Mouse (Mus musculus) kidney, embryonic 15.5 days (tissue): ENCODE measurements at regions not wholly inside any gene's neighbourhood (a gene's known extent, or its start where the extent isn't known, plus 50 kb on each side); places are given as distances from the start of the nearest gene placed in this dataset.

Source experiments
- ATAC-seq: fragments of 200-750 bp; cut with Nextera tagmentation; replicated peaks from 2 replicates; pipeline ENCODE4 v1.8.0; 2017; ENCODE audit warnings: moderate TSS enrichment; ENCODE audit not compliant: low FRiP score
- H3K27ac ChIP-seq: fragments of 300-500 bp; sonication (generic); 2 replicates; pipeline ENCODE4 v1.5.1; 2015; ENCODE audit warnings: mild to moderate bottlenecking, inconsistent platforms
- H3K27me3 ChIP-seq: fragments of 300-500 bp; sonication (generic); 2 replicates; pipeline ENCODE4 v1.6.1; 2015; ENCODE audit warnings: inconsistent platforms
- H3K36me3 ChIP-seq: fragments of 300-500 bp; sonication (generic); 2 replicates; pipeline ENCODE4 v1.6.1; 2015; ENCODE audit warnings: inconsistent platforms
- H3K4me1 ChIP-seq: fragments of 300-500 bp; sonication (generic); 2 replicates; pipeline ENCODE4 v1.6.1; 2015; ENCODE audit warnings: inconsistent platforms
- H3K4me2 ChIP-seq: fragments of 300-500 bp; sonication (generic); 2 replicates; pipeline ENCODE4 v1.6.1; 2015; ENCODE audit warnings: moderate library complexity, mild to moderate bottlenecking, inconsistent platforms
- H3K4me3 ChIP-seq: fragments of 300-500 bp; sonication (generic); replicated peaks from 2 replicates; pipeline ENCODE4 v1.5.1; 2015; ENCODE audit warnings: mild to moderate bottlenecking, inconsistent platforms
- H3K9ac ChIP-seq: fragments of 300-500 bp; sonication (generic); 2 replicates; pipeline ENCODE4 v1.6.1; 2015; ENCODE audit warnings: mild to moderate bottlenecking, inconsistent platforms
- H3K9me3 ChIP-seq: fragments of 300-500 bp; sonication (generic); replicated peaks from 2 replicates; pipeline ENCODE4 v1.6.1; 2016; ENCODE audit warnings: inconsistent platforms
- WGBS: fragments of 180-500 bp; shearing (Covaris S2); methylation state at CpG from one replicate; pipeline ENCODE4 v1.1.7; 2015; ENCODE audit warnings: mixed read lengths; 5-methylcytosine and 5-hydroxymethylcytosine counted together

DNA sequence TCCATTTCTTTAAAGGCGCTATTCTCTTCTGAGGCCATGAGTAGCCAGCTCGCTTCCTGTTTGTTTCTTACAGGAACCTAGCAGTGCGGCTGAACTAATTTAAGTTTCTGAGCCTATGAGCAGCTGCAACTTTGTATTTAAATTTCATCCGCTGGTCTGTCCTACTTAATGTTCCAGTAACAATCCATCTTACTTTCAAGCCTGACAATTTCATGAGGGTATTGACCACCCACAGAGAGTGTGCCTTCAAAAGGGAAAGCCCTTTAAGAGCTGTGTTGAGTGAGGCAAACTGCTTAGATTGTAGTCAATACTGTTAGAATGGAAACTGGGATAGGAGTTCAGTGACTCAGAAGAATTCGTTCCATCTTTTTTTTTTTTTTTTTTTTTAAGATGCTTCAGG, 225.7 kb upstream of the Tenm3 start:
- no peak for ATAC-seq
- no peak overlapping the region for H3K4me3 ChIP-seq
- no peaks in the 10 kb centered on the region for H3K9me3 ChIP-seq
- H3K27ac ChIP-seq = no peak overlapping the region
- no peaks in the 10 kb centered on the region for H3K36me3 ChIP-seq
- H3K9ac ChIP-seq = no peak overlapping the region
- no peaks in the 10 kb centered on the region for H3K27me3 ChIP-seq
- no peaks in the 10 kb centered on the region for H3K4me1 ChIP-seq
- WGBS = 46% methylated on average over 5 of the region's 5 CpGs
- H3K4me2 ChIP-seq = no peak overlapping the region

DNA sequence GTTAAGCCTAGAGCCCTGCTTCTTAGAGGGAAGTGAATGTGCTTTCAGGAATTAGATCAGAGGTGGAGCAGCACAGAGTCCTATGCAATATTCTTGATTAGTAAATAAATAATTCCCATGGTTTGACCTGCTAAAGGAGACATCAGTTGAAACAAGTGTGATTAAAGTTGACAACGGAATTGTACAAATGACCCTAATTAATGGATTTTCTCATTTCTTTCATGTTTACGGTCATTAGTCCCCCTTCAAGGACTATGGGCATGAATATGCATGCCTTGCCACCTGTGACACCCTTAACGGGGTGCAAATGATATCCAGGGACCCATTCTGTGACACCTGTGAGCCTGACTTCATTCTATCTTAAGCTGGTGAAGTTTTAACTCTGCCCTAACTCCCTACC, 219.5 kb upstream of the Tenm3 start:
- H3K9me3 ChIP-seq = no peaks in the 10 kb centered on the region
- WGBS = 56% methylated on average over 3 of the region's 3 CpGs
- H3K4me2 ChIP-seq = no peak overlapping the region
- H3K27me3 ChIP-seq = no peaks in the 10 kb centered on the region
- no peak overlapping the region for H3K4me3 ChIP-seq
- H3K9ac ChIP-seq = no peak overlapping the region
- no peaks in the 10 kb centered on the region for H3K36me3 ChIP-seq
- no peak overlapping the region for H3K27ac ChIP-seq
- H3K4me1 ChIP-seq = no peaks in the 10 kb centered on the region
- ATAC-seq = no peak

DNA sequence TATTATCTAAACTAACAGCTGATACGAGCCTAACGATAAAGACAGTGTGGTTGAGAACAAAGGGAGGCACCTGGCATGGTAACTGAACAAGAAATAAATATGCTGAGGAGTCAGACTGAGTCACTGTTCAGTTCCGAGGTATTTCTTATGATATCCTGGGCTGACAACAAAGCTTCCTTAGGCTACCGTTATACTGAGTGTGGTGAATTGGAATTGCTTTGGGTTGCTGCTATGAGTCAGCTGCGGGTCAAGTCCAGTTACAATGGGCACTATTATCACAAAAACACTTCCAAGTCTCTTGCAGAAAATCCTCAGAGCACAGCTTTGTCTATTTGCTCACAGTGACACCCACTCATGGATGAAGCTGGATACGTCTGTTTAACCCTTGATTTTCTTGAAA, 199.5 kb upstream of the Tenm3 start:
- ATAC-seq = no peak
- H3K27me3 ChIP-seq = no peaks in the 10 kb centered on the region
- H3K9me3 ChIP-seq = no peaks in the 10 kb centered on the region
- 79% methylated on average over 6 of the region's 6 CpGs for WGBS
- no peak overlapping the region for H3K4me3 ChIP-seq
- no peaks in the 10 kb centered on the region for H3K36me3 ChIP-seq
- no peak overlapping the region for H3K9ac ChIP-seq
- no peak overlapping the region for H3K4me2 ChIP-seq
- no peak overlapping the region for H3K27ac ChIP-seq
- H3K4me1 ChIP-seq = no peaks in the 10 kb centered on the region

GRCm38 (mm10) chr8:49035970-49036700, 192.4 kb upstream of the Tenm3 start:
- no peak overlapping the region for H3K9ac ChIP-seq
- ATAC-seq = no peak
- no peaks in the 10 kb centered on the region for H3K27me3 ChIP-seq
- no peak overlapping the region for H3K4me2 ChIP-seq
- WGBS = 56% methylated on average over 5 of the region's 5 CpGs
- no peak overlapping the region for H3K4me3 ChIP-seq
- H3K36me3 ChIP-seq = no peaks in the 10 kb centered on the region
- no peaks in the 10 kb centered on the region for H3K9me3 ChIP-seq
- 0 out of 2 replicates have a peak, but pooled peaks cover 5% of the 10 kb centered on the region for H3K4me1 ChIP-seq
- H3K27ac ChIP-seq = no peak overlapping the region

- Histone ChIP-seq H3K9me3 (no peaks in the 10 kb centered on the region), H3K27me3 (no peaks in the 10 kb centered on the region), H3K4me1 (0 out of 2 replicates have a peak, but pooled peaks cover 5% of the 10 kb centered on the region), H3K4me3 (no peak overlapping the region), H3K36me3 (no peaks in the 10 kb centered on the region), H3K9ac (no peak overlapping the region), H3K27ac (no peak overlapping the region), H3K4me2 (no peak overlapping the region)
- 20% methylated on average over 8 of the region's 8 CpGs for WGBS
- no peak for ATAC-seq
Observed at GRCm38 (mm10) chr8:49035519-49035918, 191.8 kb upstream of the Tenm3 start.

- WGBS = 58% methylated on average over 5 of the region's 5 CpGs
Observed at GRCm38 (mm10) chr8:49030255-49030654, 186.5 kb upstream of the Tenm3 start.

DNA sequence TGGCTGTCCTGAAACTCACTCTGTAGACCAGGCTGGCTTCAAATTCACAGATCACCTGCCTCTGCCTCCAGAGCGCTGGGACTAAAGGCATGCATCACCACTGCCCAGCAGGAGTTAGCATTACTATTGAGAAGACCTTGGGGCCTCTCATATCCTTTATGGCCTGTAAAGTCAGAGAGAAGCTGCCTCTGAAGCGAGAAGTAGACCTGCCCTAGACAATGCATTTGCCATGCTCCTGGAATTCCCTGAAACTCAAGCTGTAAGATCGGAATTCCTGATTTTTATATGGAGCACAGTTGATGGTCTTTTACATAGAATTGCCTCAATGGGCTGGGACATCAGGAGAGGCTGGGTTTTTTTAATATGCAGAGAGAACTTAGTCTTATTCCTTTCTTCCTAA, 174.0 kb upstream of the Tenm3 start:
- Histone ChIP-seq H3K4me2 (no peak overlapping the region), H3K27ac (no peak overlapping the region), H3K9me3 (no peaks in the 10 kb centered on the region), H3K4me3 (no peak overlapping the region), H3K9ac (no peak overlapping the region), H3K27me3 (no peaks in the 10 kb centered on the region), H3K4me1 (peaks cover 3% of the 10 kb centered on the region), H3K36me3 (no peaks in the 10 kb centered on the region)
- ATAC-seq = no peak
- 86% methylated on average over 3 of the region's 3 CpGs for WGBS

More at GRCm38 (mm10) chr8:49030255-49030654, 186.5 kb upstream of the Tenm3 start:
- Histone ChIP-seq H3K9me3 (no peaks in the 10 kb centered on the region), H3K4me3 (no peak overlapping the region), H3K36me3 (no peaks in the 10 kb centered on the region), H3K27me3 (no peaks in the 10 kb centered on the region), H3K4me1 (no peaks in the 10 kb centered on the region), H3K9ac (no peak overlapping the region), H3K4me2 (no peak overlapping the region), H3K27ac (no peak overlapping the region)
- no peak for ATAC-seq

GRCm38 (mm10) chr8:49015701-49016100, 171.9 kb upstream of the Tenm3 start:
- Histone ChIP-seq H3K4me2 (no peak overlapping the region), H3K9ac (no peak overlapping the region), H3K27ac (no peak overlapping the region), H3K4me3 (no peak overlapping the region), H3K36me3 (no peaks in the 10 kb centered on the region), H3K27me3 (no peaks in the 10 kb centered on the region), H3K9me3 (no peaks in the 10 kb centered on the region), H3K4me1 (peaks cover 3% of the 10 kb centered on the region)
- WGBS = 55% methylated on average over 7 of the region's 7 CpGs
- peak; percentile 62; the same call in 1 of the 2 replicates for ATAC-seq

DNA sequence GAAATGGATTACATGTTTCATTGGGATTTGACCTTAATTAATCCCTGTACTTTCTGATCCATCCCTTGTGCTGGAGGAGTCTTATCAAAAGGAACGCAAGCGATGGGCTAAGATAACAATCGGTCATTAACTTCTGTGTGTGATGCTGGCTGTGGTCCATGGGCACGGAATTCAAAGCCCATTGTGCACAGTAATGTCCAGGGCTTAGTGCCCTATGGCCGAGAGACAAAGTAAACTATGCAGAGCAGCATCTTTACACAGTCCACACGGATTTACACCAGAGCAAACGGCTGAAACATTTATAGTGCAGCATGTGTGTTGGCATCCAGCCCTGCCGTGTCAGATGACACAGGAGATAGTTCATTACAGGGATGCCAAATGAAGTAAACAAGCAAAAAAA, 171.4 kb upstream of the Tenm3 start:
- no peak overlapping the region for H3K4me2 ChIP-seq
- peak overlapping the region; percentile 22; the same call in 1 of the 2 replicates for H3K27ac ChIP-seq
- WGBS = 24% methylated on average over 8 of the region's 8 CpGs
- 0 out of 2 replicates have a peak, but pooled peaks have one; percentile 58 for ATAC-seq
- H3K4me1 ChIP-seq = peaks cover 3% of the 10 kb centered on the region
- H3K9me3 ChIP-seq = no peaks in the 10 kb centered on the region
- H3K27me3 ChIP-seq = no peaks in the 10 kb centered on the region
- no peak overlapping the region for H3K9ac ChIP-seq
- H3K4me3 ChIP-seq = no peak overlapping the region
- H3K36me3 ChIP-seq = no peaks in the 10 kb centered on the region

GRCm38 (mm10) chr8:49006236-49006965, 162.7 kb upstream of the Tenm3 start:
- Histone ChIP-seq H3K4me1 (peaks cover 3% of the 10 kb centered on the region; the same call in 1 of the 2 replicates), H3K9ac (no peak overlapping the region), H3K27me3 (no peaks in the 10 kb centered on the region), H3K9me3 (no peaks in the 10 kb centered on the region), H3K36me3 (no peaks in the 10 kb centered on the region), H3K27ac (no peak overlapping the region), H3K4me2 (no peak overlapping the region; the same call in 1 of the 2 replicates), H3K4me3 (no peak overlapping the region)
- ATAC-seq = peak; percentile 49; the same call in 1 of the 2 replicates
- 48% methylated on average over 11 of the region's 11 CpGs for whole genome bisulfite sequencing

GRCm38 (mm10) chr8:48981667-48982066, 137.9 kb upstream of the Tenm3 start:
- no peak for ATAC-seq
- Histone ChIP-seq H3K9me3 (no peaks in the 10 kb centered on the region), H3K27me3 (no peaks in the 10 kb centered on the region), H3K27ac (no peak overlapping the region), H3K9ac (no peak overlapping the region), H3K4me1 (no peaks in the 10 kb centered on the region), H3K4me2 (no peak overlapping the region), H3K36me3 (no peaks in the 10 kb centered on the region), H3K4me3 (no peak overlapping the region)
- whole genome bisulfite sequencing = 57% methylated on average over 8 of the region's 8 CpGs

GRCm38 (mm10) chr8:48980755-48981154, 137.0 kb upstream of the Tenm3 start:
- H3K36me3 ChIP-seq = no peaks in the 10 kb centered on the region
- WGBS = 80% methylated on average over 7 of the region's 7 CpGs
- no peaks in the 10 kb centered on the region for H3K9me3 ChIP-seq
- H3K4me1 ChIP-seq = no peaks in the 10 kb centered on the region
- H3K27ac ChIP-seq = no peak overlapping the region
- no peaks in the 10 kb centered on the region for H3K27me3 ChIP-seq
- no peak overlapping the region for H3K4me2 ChIP-seq
- H3K9ac ChIP-seq = no peak overlapping the region
- ATAC-seq = no peak
- no peak overlapping the region for H3K4me3 ChIP-seq
